Mouse (Mus musculus) cerebellum, adult 9-11 months (tissue): ENCODE results near the gene Ccl26.

Source experiments
- DNase-seq: peaks from one replicate; pipeline ENCODE4 v3.0.0; 2022

The Ccl26 gene

GRCm38 (mm10) chr5:135537326-135537725 is 26.0 kb downstream of the Ccl26 start:
- DNase-seq, result no peak

- no peak for DNase-seq
Observed at GRCm38 (mm10) chr5:135535867-135536266, 27.5 kb downstream of the Ccl26 start.

- no peak for DNase-seq
Observed at GRCm38 (mm10) chr5:135533431-135533830, 29.9 kb downstream of the Ccl26 start.

GRCm38 (mm10) chr5:135531306-135531845 is 32.0 kb downstream of the Ccl26 start:
- peak; percentile 44 for DNase-seq

GRCm38 (mm10) chr5:135529964-135530363 is 33.4 kb downstream of the Ccl26 start:
- DNase-seq, result no peak

GRCm38 (mm10) chr5:135529310-135529709 is 34.1 kb downstream of the Ccl26 start:
- no peak for DNase-seq

- DNase-seq, result no peak
Observed at GRCm38 (mm10) chr5:135527986-135528385, 35.4 kb downstream of the Ccl26 start.

- no peak for DNase-seq
Observed at GRCm38 (mm10) chr5:135524660-135525560, 38.5 kb downstream of the Ccl26 start.

- no peak for DNase-seq
Observed at GRCm38 (mm10) chr5:135524087-135524486, 39.3 kb downstream of the Ccl26 start.

GRCm38 (mm10) chr5:135522111-135522722 is 41.2 kb downstream of the Ccl26 start:
- no peak for DNase-seq

GRCm38 (mm10) chr5:135517348-135517883 is 46.0 kb downstream of the Ccl26 start:
- DNase-seq, result peak; percentile 27

- DNase-seq, result no peak
Observed at GRCm38 (mm10) chr5:135513131-135513530, 50.2 kb downstream of the Ccl26 start.

- no peak for DNase-seq
Observed at GRCm38 (mm10) chr5:135511105-135511504, 52.3 kb downstream of the Ccl26 start.
